Mouse (Mus musculus) heart, postnatal 0 days (tissue): ENCODE results near the gene Tbxa2r. TPM values are rescaled to one million over a fixed set of nuclear protein-coding genes. Genes with fewer than 3 reads are reported as not detected.

Source experiments
- ATAC-seq: fragments of 200-750 bp; cut with Nextera tagmentation; 2 replicates; pipeline ENCODE4 v1.8.0; 2017; ENCODE audit warnings: low read depth, moderate number of reproducible peaks, moderate library complexity; ENCODE audit not compliant: insufficient read depth
- DNase-seq: peaks from one replicate; pipeline ENCODE4 v3.0.0-alpha.2; 2016; ENCODE audit warnings: low spot score
- H3K27ac ChIP-seq: fragments of 300-500 bp; sonication (generic); 2 replicates; pipeline ENCODE4 v1.5.1; 2014; ENCODE audit warnings: low read depth, mild to moderate bottlenecking
- H3K27me3 ChIP-seq: fragments of 300-500 bp; sonication (generic); 2 replicates; pipeline ENCODE4 v1.6.1; 2014; ENCODE audit warnings: low read length, mixed read lengths; ENCODE audit not compliant: control insufficient read depth, insufficient read depth
- H3K36me3 ChIP-seq: fragments of 300-500 bp; sonication (generic); replicated peaks from 2 replicates; pipeline ENCODE4 v1.6.1; 2014; ENCODE audit warnings: low read length, mixed read lengths; ENCODE audit not compliant: control insufficient read depth, insufficient read depth
- H3K4me1 ChIP-seq: fragments of 300-500 bp; sonication (generic); 2 replicates; pipeline ENCODE4 v1.6.1; 2014; ENCODE audit warnings: antibody characterized with exemption; ENCODE audit not compliant: control insufficient read depth, insufficient read depth
- H3K4me2 ChIP-seq: fragments of 300-500 bp; sonication (generic); 2 replicates; pipeline ENCODE4 v1.6.1; 2014; ENCODE audit warnings: low read depth, mild to moderate bottlenecking, low read length, moderate library complexity
- H3K4me3 ChIP-seq: fragments of 300-500 bp; sonication (generic); 2 replicates; pipeline ENCODE4 v1.5.1; 2014; ENCODE audit warnings: low read depth, low read length
- H3K9ac ChIP-seq: fragments of 300-500 bp; sonication (generic); replicated peaks from 2 replicates; pipeline ENCODE4 v1.6.1; 2014; ENCODE audit warnings: low read depth, low read length, mixed read lengths
- H3K9me3 ChIP-seq: fragments of 300-500 bp; sonication (generic); replicated peaks from 2 replicates; pipeline ENCODE4 v1.6.1; 2016; ENCODE audit warnings: low read length; ENCODE audit not compliant: control insufficient read depth
- CTCF ChIP-seq: IDR thresholded peaks from 2 replicates; pipeline ENCODE4 v1.5.1; 2016; ENCODE audit warnings: antibody characterized with exemption, control low read depth, low read depth
- EP300 ChIP-seq: IDR thresholded peaks from 2 replicates; pipeline ENCODE4 v1.6.1; 2016; ENCODE audit warnings: antibody characterized with exemption, low read depth
- WGBS: fragments of 180-500 bp; shearing (Covaris S2); extraction: QIAGEN DNeasy Blood & Tissue Kit; methylation state at CpG from one replicate; pipeline ENCODE4 v1.1.7; 2014; 5-methylcytosine and 5-hydroxymethylcytosine counted together
- polyA plus RNA-seq: library from polyadenylated mRNA; unstranded; fragments of >200 nt; fragmentation: Nextera tagmentation; extraction: Ambion mirVana; gene quantifications from 2 replicates; pipeline ENCODE4 v1.2.1, GENCODE M21; 2015
- total RNA-seq: library from RNA; depleted of rRNA; stranded (reverse); fragments of >200 nt; gene quantifications from 2 replicates; pipeline ENCODE4 v1.2.3, GENCODE M21; 2014; ENCODE audit warnings: low replicate concordance

Gene Tbxa2r
- total and polyA plus RNA-seq, 2 experiments from 2014 or later, result 4.7 to 6.3 TPM

- Histone ChIP-seq H3K4me3 (no peak overlapping the region), H3K4me1 (peaks cover 13% of the 10 kb centered on the region), H3K9ac (peak overlapping the region; percentile 17; the same call in 1 of the 2 replicates), H3K36me3 (peaks cover 62% of the 10 kb centered on the region), H3K9me3 (no peaks in the 10 kb centered on the region), H3K27ac (no peak overlapping the region), H3K4me2 (peak overlapping the region; percentile 47), H3K27me3 (no peaks in the 10 kb centered on the region)
- WGBS, result 47% methylated on average over 16 of the region's 16 CpGs
- ATAC-seq (no peak), DNase-seq (no peak)
- TF ChIP-seq EP300 (no peak), CTCF (peak; percentile 52)
Observed at GRCm38 (mm10) chr10:81316338-81317060, 12.0 kb upstream of the Tbxa2r start.

GRCm38 (mm10) chr10:81317273-81317672, 11.3 kb upstream of the Tbxa2r start:
- WGBS, result 31% methylated on average over 20 of the region's 20 CpGs
- no peak overlapping the region for H3K4me3 ChIP-seq
- H3K27me3 ChIP-seq, result no peaks in the 10 kb centered on the region
- no peak for TF ChIP-seq EP300
- no peak for TF ChIP-seq CTCF
- peak overlapping the region; percentile 47 for H3K4me2 ChIP-seq
- DNase-seq (no peak), ATAC-seq (no peak)
- no peaks in the 10 kb centered on the region for H3K9me3 ChIP-seq
- H3K27ac ChIP-seq, result no peak overlapping the region
- peak overlapping the region; percentile 17; the same call in 1 of the 2 replicates for H3K9ac ChIP-seq
- H3K36me3 ChIP-seq, result peaks cover 55% of the 10 kb centered on the region
- H3K4me1 ChIP-seq, result peaks cover 19% of the 10 kb centered on the region

- TF ChIP-seq EP300 (no peak), CTCF (no peak)
- Histone ChIP-seq H3K36me3 (peaks cover 55% of the 10 kb centered on the region), H3K4me3 (no peak overlapping the region), H3K27ac (0 out of 2 replicates have a peak overlapping the region, but pooled peaks have one; percentile 92), H3K4me1 (peaks cover 19% of the 10 kb centered on the region), H3K9ac (0 out of 2 replicates have a peak overlapping the region, but pooled peaks have one; percentile 55), H3K27me3 (no peaks in the 10 kb centered on the region), H3K4me2 (no peak overlapping the region), H3K9me3 (no peaks in the 10 kb centered on the region)
- WGBS, result 80% methylated on average over 13 of the region's 13 CpGs
- DNase-seq (no peak), ATAC-seq (no peak)
Observed at GRCm38 (mm10) chr10:81318589-81319329, 9.8 kb upstream of the Tbxa2r start.

GRCm38 (mm10) chr10:81319330-81319699, 9.2 kb upstream of the Tbxa2r start:
- Histone ChIP-seq H3K27ac (peak overlapping the region; percentile 92; the same call in 1 of the 2 replicates), H3K9ac (peak overlapping the region; percentile 55), H3K4me2 (peak overlapping the region; percentile 68), H3K36me3 (peaks cover 55% of the 10 kb centered on the region), H3K9me3 (no peaks in the 10 kb centered on the region), H3K4me3 (peak overlapping the region; percentile 44; the same call in 1 of the 2 replicates), H3K4me1 (peaks cover 19% of the 10 kb centered on the region), H3K27me3 (no peaks in the 10 kb centered on the region)
- no peak for ATAC-seq
- no peak for DNase-seq
- WGBS, result 28% methylated on average over 8 of the region's 8 CpGs
- no peak for TF ChIP-seq EP300
- 0 out of 2 replicates have a peak, but pooled peaks have one; percentile 21 for TF ChIP-seq CTCF

GRCm38 (mm10) chr10:81319741-81320549, 8.6 kb upstream of the Tbxa2r start:
- no peaks in the 10 kb centered on the region for H3K27me3 ChIP-seq
- no peak for DNase-seq
- no peaks in the 10 kb centered on the region for H3K9me3 ChIP-seq
- H3K4me3 ChIP-seq, result peak overlapping the region; percentile 44
- TF ChIP-seq EP300 (peak; percentile 41; the same call in 1 of the 2 replicates), CTCF (no peak)
- peak overlapping the region; percentile 92 for H3K27ac ChIP-seq
- H3K9ac ChIP-seq, result peak overlapping the region; percentile 55
- WGBS, result 2% methylated on average over 38 of the region's 38 CpGs
- peaks cover 55% of the 10 kb centered on the region for H3K36me3 ChIP-seq
- H3K4me1 ChIP-seq, result peaks cover 19% of the 10 kb centered on the region
- no peak; the same call in 1 of the 2 replicates for ATAC-seq
- peak overlapping the region; percentile 68 for H3K4me2 ChIP-seq
